Mouse (Mus musculus) stomach, postnatal 0 days (tissue): ENCODE data around the gene Fank1. TPM values are rescaled to one million over a fixed set of nuclear protein-coding genes. Genes with fewer than 3 reads are reported as not detected.
A peak's percentile ranks its signal among the peaks of the same experiment; 100 is the strongest.

ENCODE experiments used
- ATAC-seq: fragments of 200-750 bp; cut with Nextera tagmentation; 2 replicates; pipeline ENCODE4 v1.8.0; 2017; ENCODE audit not compliant: low FRiP score, low TSS enrichment
- DNase-seq: peaks from one replicate; pipeline ENCODE4 v3.0.0-alpha.2; 2016; ENCODE audit warnings: low spot score
- H3K27ac ChIP-seq: fragments of 300-500 bp; sonication (generic); replicated peaks from 2 replicates; pipeline ENCODE4 v1.5.1; 2014; ENCODE audit warnings: mild to moderate bottlenecking, control low read depth
- H3K27me3 ChIP-seq: fragments of 300-500 bp; sonication (generic); 2 replicates; pipeline ENCODE4 v1.6.1; 2014; ENCODE audit warnings: low read length; ENCODE audit not compliant: control insufficient read depth, insufficient read depth
- H3K36me3 ChIP-seq: fragments of 300-500 bp; sonication (generic); 2 replicates; pipeline ENCODE4 v1.6.1; 2014; ENCODE audit warnings: low read length, mixed read lengths; ENCODE audit not compliant: control insufficient read depth, insufficient read depth
- H3K4me1 ChIP-seq: fragments of 300-500 bp; sonication (generic); replicated peaks from 2 replicates; pipeline ENCODE4 v1.6.1; 2014; ENCODE audit warnings: antibody characterized with exemption; ENCODE audit not compliant: control insufficient read depth, insufficient read depth
- H3K4me2 ChIP-seq: fragments of 300-500 bp; sonication (generic); replicated peaks from 2 replicates; pipeline ENCODE4 v1.6.1; 2014; ENCODE audit warnings: low read depth, mild to moderate bottlenecking, control low read depth, moderate library complexity
- H3K4me3 ChIP-seq: fragments of 300-500 bp; sonication (generic); 2 replicates; pipeline ENCODE4 v1.5.1; 2014; ENCODE audit warnings: low read depth, low read length, control low read depth
- H3K9ac ChIP-seq: fragments of 300-500 bp; sonication (generic); 2 replicates; pipeline ENCODE4 v1.6.1; 2014; ENCODE audit warnings: mild to moderate bottlenecking, low read length, control low read depth, mixed read lengths
- H3K9me3 ChIP-seq: fragments of 300-500 bp; sonication (generic); 2 replicates; pipeline ENCODE4 v1.6.1; 2016; ENCODE audit warnings: low read length; ENCODE audit not compliant: control insufficient read depth
- CTCF ChIP-seq: IDR thresholded peaks from 2 replicates; pipeline ENCODE4 v1.5.1; 2016; ENCODE audit warnings: antibody characterized with exemption, low read depth, mild to moderate bottlenecking, moderate library complexity
- EP300 ChIP-seq: optimal IDR thresholded peaks from 2 replicates; pipeline ENCODE3; 2016; ENCODE audit warnings: antibody characterized with exemption
- WGBS: fragments of 180-500 bp; shearing (Covaris S2); extraction: QIAGEN DNeasy Blood & Tissue Kit; methylation state at CpG from one replicate; pipeline ENCODE4 v1.1.7; 2014; 5-methylcytosine and 5-hydroxymethylcytosine counted together
- polyA plus RNA-seq: library from polyadenylated mRNA; unstranded; fragments of >200 nt; fragmentation: Nextera tagmentation; extraction: Ambion mirVana; gene quantifications from 2 replicates; pipeline ENCODE4 v1.2.1, GENCODE M21; 2015

Fank1 gene
- polyA plus RNA-seq, 1 experiment from 2014 or later, result 0.34 TPM

DNA sequence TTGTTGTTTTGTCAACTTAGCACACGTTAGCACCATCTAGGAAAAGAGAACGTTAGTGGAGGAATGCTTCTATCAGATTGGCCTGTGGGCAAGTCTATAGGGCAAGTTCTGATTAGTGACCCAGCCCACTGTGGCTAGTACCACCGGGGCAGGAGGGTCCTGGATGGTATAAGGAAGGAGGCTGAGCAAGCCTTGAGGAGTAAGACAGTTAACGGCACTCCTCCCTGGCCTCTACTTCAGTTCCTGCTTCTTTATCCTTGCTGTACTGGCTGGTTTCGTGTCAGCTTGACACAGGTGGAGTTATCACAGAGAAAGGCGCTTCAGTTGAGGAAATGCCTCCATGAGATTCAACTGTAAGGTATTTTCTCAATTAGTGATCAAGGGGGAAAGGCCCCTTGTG, 10.9 kb downstream of the Fank1 start:
- Histone ChIP-seq H3K9me3 (no peaks in the 10 kb centered on the region), H3K9ac (no peak overlapping the region), H3K27ac (no peak overlapping the region), H3K4me1 (no peaks in the 10 kb centered on the region), H3K4me3 (no peak overlapping the region), H3K4me2 (no peak overlapping the region), H3K36me3 (no peaks in the 10 kb centered on the region), H3K27me3 (no peaks in the 10 kb centered on the region)
- ATAC-seq (no peak), DNase-seq (no peak)
- TF ChIP-seq EP300, result no peak
- no peak for TF ChIP-seq CTCF
- WGBS, result 76% methylated on average over 6 of the region's 6 CpGs

DNA sequence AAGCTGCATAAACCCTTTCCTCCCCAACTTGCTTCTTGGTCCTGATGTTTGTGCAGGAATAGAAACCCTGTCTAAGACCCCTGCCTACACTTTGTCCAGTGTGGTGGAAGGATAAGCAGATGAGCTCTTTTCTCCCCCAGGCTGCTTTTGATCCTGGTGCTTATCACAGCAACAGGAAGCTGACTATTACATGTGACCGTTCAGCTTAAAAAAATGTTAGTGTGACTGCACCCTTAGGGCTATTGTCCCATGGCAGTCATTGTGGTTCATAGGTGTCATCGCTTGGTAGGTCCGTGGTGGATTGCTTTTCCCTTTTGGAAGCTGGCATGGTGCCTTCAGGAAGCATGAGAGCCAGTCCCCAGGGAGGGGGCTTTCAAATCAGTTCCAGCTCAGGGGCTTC, 11.5 kb downstream of the Fank1 start:
- no peak for TF ChIP-seq EP300
- 67% methylated on average over 3 of the region's 3 CpGs for WGBS
- DNase-seq, result no peak
- Histone ChIP-seq H3K36me3 (no peaks in the 10 kb centered on the region), H3K27ac (no peak overlapping the region), H3K4me3 (no peak overlapping the region), H3K9me3 (no peaks in the 10 kb centered on the region), H3K4me2 (no peak overlapping the region), H3K4me1 (no peaks in the 10 kb centered on the region), H3K9ac (no peak overlapping the region), H3K27me3 (no peaks in the 10 kb centered on the region)
- ATAC-seq, result no peak

DNA sequence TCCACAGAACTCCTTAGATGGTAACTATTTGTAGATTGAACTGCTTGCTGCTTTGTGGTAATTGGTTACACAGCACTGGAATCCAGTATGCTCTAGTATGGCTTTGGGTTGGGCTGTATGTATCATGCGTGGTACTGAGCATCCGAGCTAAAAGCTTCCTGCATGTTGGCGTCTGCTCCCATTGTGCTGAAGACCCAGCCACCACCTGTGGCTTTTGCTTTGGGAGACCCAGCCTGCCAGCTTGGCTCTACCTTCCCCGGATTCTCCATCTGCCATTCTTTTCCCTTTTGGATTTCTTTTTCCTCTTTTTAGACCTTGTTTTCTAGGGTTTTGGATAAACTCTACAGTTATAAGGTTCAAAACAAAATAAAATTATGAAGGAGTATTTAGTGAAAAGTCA, 13.5 kb downstream of the Fank1 start:
- no peaks in the 10 kb centered on the region for H3K27me3 ChIP-seq
- H3K27ac ChIP-seq, result no peak overlapping the region
- no peaks in the 10 kb centered on the region for H3K36me3 ChIP-seq
- 89% methylated on average over 4 of the region's 4 CpGs for WGBS
- DNase-seq (no peak), ATAC-seq (no peak)
- TF ChIP-seq EP300 (no peak), CTCF (no peak)
- H3K4me3 ChIP-seq, result no peak overlapping the region
- no peaks in the 10 kb centered on the region for H3K9me3 ChIP-seq
- H3K4me2 ChIP-seq, result no peak overlapping the region
- H3K9ac ChIP-seq, result no peak overlapping the region
- H3K4me1 ChIP-seq, result peaks cover 3% of the 10 kb centered on the region; the same call in 1 of the 2 replicates

DNA sequence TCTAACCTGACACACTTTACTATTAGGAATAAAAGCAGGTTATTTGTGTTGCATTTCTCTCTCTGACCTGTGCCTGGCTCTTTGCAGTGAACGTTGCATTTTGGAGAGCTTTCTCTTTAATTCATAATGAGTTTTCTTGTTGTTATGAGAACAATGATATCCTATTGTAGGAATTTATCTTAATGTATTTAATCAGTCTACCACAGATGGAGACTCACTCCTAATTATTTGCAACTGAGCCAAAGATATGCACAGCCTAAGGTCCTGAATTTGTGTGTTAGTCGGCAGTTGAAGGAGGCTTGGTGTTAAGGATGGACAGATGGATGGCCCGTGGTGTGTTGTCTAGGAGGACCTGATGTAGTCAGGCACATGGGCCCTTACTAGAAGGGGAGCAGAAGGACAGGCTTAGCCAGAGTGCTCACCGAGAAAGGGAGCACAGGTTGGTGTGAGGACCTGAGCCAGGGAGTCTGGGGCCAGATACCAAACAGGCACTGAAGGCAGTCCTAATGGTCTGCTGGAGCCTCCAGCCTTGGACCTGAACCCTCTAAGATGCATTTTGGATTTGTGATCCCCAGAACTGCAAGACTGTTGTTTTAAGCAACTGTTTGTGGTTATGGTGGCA, 14.1 kb downstream of the Fank1 start:
- Histone ChIP-seq H3K27ac (no peak overlapping the region), H3K4me1 (peaks cover 3% of the 10 kb centered on the region; the same call in 1 of the 2 replicates), H3K4me3 (no peak overlapping the region), H3K36me3 (no peaks in the 10 kb centered on the region), H3K9me3 (no peaks in the 10 kb centered on the region), H3K4me2 (no peak overlapping the region), H3K9ac (no peak overlapping the region), H3K27me3 (no peaks in the 10 kb centered on the region)
- WGBS, result 85% methylated on average over 4 of the region's 4 CpGs
- TF ChIP-seq CTCF (no peak), EP300 (no peak)
- ATAC-seq, result no peak
- no peak for DNase-seq

DNA sequence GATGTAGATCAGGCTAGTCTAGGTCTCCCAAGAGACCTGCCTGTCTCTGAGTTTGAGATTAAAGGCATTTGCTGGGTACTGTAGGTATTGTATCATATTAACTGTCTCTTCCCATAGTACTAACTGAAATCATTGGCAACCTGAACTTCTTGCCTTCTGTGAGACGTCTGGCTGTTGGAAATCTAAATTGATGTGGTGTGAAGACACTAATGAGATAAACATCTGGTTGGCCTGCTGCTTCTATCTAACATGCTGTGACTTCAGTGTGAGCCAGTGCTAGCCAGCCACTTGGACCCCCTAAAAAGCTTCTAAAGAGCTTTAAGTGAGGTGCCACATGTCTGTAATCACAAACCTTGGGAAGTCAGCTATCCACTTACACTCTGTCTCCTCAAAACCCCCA, 16.1 kb downstream of the Fank1 start:
- H3K4me3 ChIP-seq, result no peak overlapping the region
- WGBS, result 27% methylated on average over 1 of the region's 1 CpGs
- TF ChIP-seq EP300 (no peak), CTCF (no peak)
- ATAC-seq (no peak), DNase-seq (no peak)
- H3K36me3 ChIP-seq, result no peaks in the 10 kb centered on the region
- H3K4me2 ChIP-seq, result no peak overlapping the region
- 0 out of 2 replicates have a peak overlapping the region, but pooled peaks have one; percentile 13 for H3K27ac ChIP-seq
- peaks cover 3% of the 10 kb centered on the region; the same call in 1 of the 2 replicates for H3K4me1 ChIP-seq
- no peak overlapping the region for H3K9ac ChIP-seq
- H3K9me3 ChIP-seq, result no peaks in the 10 kb centered on the region
- no peaks in the 10 kb centered on the region for H3K27me3 ChIP-seq

DNA sequence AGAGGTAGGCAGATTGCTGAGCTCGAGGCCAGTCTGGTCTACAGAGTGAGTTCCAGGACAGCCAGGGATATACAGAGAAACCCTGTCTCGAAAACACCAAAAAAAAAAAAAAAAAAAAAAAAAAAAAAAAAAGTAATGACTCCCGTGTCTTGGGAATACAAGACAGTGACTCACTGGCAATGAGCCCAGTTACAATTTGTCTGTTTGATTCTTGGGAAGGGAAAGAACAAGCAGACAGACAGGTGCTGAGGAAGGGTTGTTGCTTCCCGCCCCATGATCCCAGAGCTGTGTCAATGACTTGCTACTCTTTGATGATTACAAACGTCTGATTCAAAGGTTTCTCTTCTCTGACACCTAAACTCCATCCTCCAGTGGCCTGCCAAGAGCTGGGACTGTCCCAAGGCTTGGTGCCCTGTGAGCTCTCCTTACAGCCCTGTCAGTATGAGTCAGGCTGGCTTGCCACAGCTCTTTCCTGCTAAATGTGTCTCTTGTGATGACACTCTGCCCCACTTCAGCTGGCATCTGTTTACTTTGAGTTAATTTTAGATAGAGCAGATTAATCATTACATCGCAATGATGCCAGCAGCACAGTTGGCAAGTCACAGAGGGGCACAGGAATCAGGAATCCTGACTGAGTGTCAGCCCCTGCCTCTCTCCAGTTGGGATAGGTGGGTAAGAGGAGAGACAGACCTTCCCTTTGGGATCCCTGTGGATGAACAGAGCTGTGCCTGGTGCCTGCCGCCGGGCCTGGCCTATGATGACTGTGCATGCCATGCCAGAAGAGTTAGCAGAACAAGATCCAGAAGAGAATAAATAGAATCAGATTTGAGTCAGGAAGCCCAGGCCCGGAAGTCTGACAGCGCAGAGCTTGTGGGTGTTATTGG, 16.8 kb downstream of the Fank1 start:
- peak overlapping the region; percentile 49 for H3K27ac ChIP-seq
- H3K9me3 ChIP-seq, result no peaks in the 10 kb centered on the region
- ATAC-seq (peak; percentile 67), DNase-seq (no peak)
- 40% methylated on average over 10 of the region's 10 CpGs for WGBS
- H3K4me2 ChIP-seq, result no peak overlapping the region
- no peaks in the 10 kb centered on the region for H3K27me3 ChIP-seq
- TF ChIP-seq EP300 (no peak), CTCF (no peak)
- no peak overlapping the region for H3K4me3 ChIP-seq
- H3K9ac ChIP-seq, result no peak overlapping the region
- peaks cover 3% of the 10 kb centered on the region; the same call in 1 of the 2 replicates for H3K4me1 ChIP-seq
- no peaks in the 10 kb centered on the region for H3K36me3 ChIP-seq
